Mouse (Mus musculus) hindbrain, embryonic 15.5 days (tissue): Measurements from ENCODE around the gene Npas3. TPM values are rescaled to one million over a fixed set of nuclear protein-coding genes. Genes with fewer than 3 reads are reported as not detected.

Experiments
- ATAC-seq: fragments of 200-750 bp; cut with Nextera tagmentation; 2 replicates; pipeline ENCODE4 v1.8.0; 2017; ENCODE audit warnings: low read depth, moderate number of reproducible peaks, moderate TSS enrichment; ENCODE audit not compliant: low FRiP score
- H3K27ac ChIP-seq: fragments of 300-500 bp; sonication (generic); replicated peaks from 2 replicates; pipeline ENCODE4 v1.5.1; 2015; ENCODE audit warnings: mild to moderate bottlenecking, inconsistent platforms
- H3K27me3 ChIP-seq: fragments of 300-500 bp; sonication (generic); 2 replicates; pipeline ENCODE4 v1.6.1; 2015; ENCODE audit warnings: control low read depth, inconsistent platforms
- H3K36me3 ChIP-seq: fragments of 300-500 bp; sonication (generic); 2 replicates; pipeline ENCODE4 v1.6.1; 2015; ENCODE audit warnings: control low read depth, inconsistent platforms
- H3K4me1 ChIP-seq: fragments of 300-500 bp; sonication (generic); replicated peaks from 2 replicates; pipeline ENCODE4 v1.6.1; 2015; ENCODE audit warnings: control low read depth, inconsistent platforms
- H3K4me2 ChIP-seq: fragments of 300-500 bp; sonication (generic); 2 replicates; pipeline ENCODE4 v1.6.1; 2015; ENCODE audit warnings: moderate library complexity, mild to moderate bottlenecking, inconsistent platforms
- H3K4me3 ChIP-seq: fragments of 300-500 bp; sonication (generic); 2 replicates; pipeline ENCODE4 v1.5.1; 2015; ENCODE audit warnings: mild to moderate bottlenecking, inconsistent platforms
- H3K9ac ChIP-seq: fragments of 300-500 bp; sonication (generic); 2 replicates; pipeline ENCODE4 v1.6.1; 2015; ENCODE audit warnings: inconsistent platforms
- H3K9me3 ChIP-seq: fragments of 300-500 bp; sonication (generic); 2 replicates; pipeline ENCODE4 v1.6.1; 2016; ENCODE audit warnings: control low read depth, inconsistent platforms
- WGBS: fragments of 180-500 bp; shearing (Covaris S2); methylation state at CpG from one replicate; pipeline ENCODE4 v1.1.7; 2015; 5-methylcytosine and 5-hydroxymethylcytosine counted together
- polyA plus RNA-seq: library from polyadenylated mRNA; unstranded; fragments of >200 nt; fragmentation: Nextera tagmentation; extraction: Ambion mirVana; gene quantifications from 2 replicates; pipeline ENCODE4 v1.2.1, GENCODE M21; 2015

Npas3 gene
- polyA plus RNA-seq, 1 experiment from 2014 or later: 27.1 TPM

- Histone ChIP-seq H3K36me3 (no peaks in the 10 kb centered on the region), H3K9ac (no peak overlapping the region), H3K9me3 (no peaks in the 10 kb centered on the region), H3K4me1 (no peaks in the 10 kb centered on the region), H3K27ac (no peak overlapping the region), H3K4me2 (no peak overlapping the region), H3K27me3 (no peaks in the 10 kb centered on the region), H3K4me3 (no peak overlapping the region)
- ATAC-seq: no peak
- 84% methylated on average over 5 of the region's 5 CpGs for WGBS
Observed at GRCm38 (mm10) chr12:53729275-53729674, 480.8 kb downstream of the Npas3 start.

DNA sequence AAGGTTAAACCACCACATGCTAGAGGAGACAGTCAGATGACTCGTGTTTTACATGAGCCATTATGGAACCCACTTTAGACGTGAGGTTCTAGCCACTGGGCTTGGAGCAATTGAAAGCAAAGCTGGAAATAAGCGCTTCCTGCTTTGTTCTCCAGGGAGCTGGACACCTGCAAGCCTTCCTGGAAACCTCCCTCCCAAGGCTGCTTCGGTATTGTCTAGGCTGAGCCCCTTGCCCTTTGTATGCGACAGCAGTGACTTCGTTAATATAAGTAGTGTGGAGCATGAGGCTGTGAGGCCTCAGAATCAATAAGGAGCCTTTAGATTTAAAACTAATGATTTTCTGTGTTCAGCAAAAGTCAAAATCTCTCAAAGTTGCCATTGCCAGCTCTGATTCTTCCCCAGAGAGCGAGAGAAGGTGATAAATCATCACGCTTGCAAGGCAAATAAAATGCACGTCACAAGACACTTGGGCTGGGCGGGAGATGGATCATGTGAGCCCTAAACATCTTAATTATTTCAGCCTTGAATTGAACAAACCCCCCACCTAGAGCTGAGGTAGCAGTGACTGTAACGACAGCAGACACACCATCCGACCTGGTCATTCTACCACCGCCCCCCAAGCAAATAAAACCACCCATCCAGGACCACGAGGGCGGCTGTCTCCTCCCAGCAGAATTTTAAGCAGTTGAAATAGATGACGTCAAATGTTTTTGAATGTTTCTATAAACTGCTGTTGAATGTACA, 490.2 kb downstream of the Npas3 start:
- Histone ChIP-seq H3K4me2 (no peak overlapping the region), H3K9me3 (no peaks in the 10 kb centered on the region), H3K36me3 (no peaks in the 10 kb centered on the region), H3K27me3 (no peaks in the 10 kb centered on the region), H3K9ac (no peak overlapping the region), H3K4me1 (0 out of 2 replicates have a peak, but pooled peaks cover 5% of the 10 kb centered on the region), H3K27ac (no peak overlapping the region), H3K4me3 (no peak overlapping the region)
- 0 out of 2 replicates have a peak, but pooled peaks have one; percentile 30 for ATAC-seq
- WGBS: 39% methylated on average over 16 of the region's 16 CpGs

GRCm38 (mm10) chr12:53746653-53747052, 498.2 kb downstream of the Npas3 start:
- no peak overlapping the region for H3K27ac ChIP-seq
- ATAC-seq: no peak
- WGBS: 39% methylated on average over 5 of the region's 5 CpGs
- no peak overlapping the region for H3K4me2 ChIP-seq
- no peaks in the 10 kb centered on the region for H3K36me3 ChIP-seq
- peaks cover 21% of the 10 kb centered on the region for H3K4me1 ChIP-seq
- H3K27me3 ChIP-seq: no peaks in the 10 kb centered on the region
- H3K4me3 ChIP-seq: no peak overlapping the region
- no peak overlapping the region for H3K9ac ChIP-seq
- no peaks in the 10 kb centered on the region for H3K9me3 ChIP-seq

DNA sequence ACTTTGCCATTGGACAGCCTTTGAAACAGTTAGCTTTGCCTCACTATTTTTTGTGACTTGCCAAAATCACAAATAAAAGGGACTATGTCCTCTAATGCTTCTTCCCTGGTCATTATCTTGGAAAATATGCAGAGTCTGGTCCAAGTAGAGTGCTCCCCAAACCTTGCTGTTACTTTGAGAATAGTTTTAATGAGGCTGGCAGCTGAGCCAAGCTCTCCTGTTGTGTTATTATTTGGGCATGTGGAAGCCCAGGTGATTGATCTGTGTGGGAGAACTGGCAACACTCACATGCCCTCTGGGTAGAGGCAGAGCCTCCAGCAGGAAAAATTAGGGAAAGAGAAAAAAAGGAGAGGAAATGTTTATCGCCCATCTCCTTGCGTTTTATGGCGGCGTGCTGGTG, 500.9 kb downstream of the Npas3 start:
- Histone ChIP-seq H3K4me3 (no peak overlapping the region), H3K36me3 (no peaks in the 10 kb centered on the region), H3K9me3 (no peaks in the 10 kb centered on the region), H3K27ac (0 out of 2 replicates have a peak overlapping the region, but pooled peaks have one; percentile 29), H3K27me3 (no peaks in the 10 kb centered on the region), H3K4me1 (peaks cover 46% of the 10 kb centered on the region), H3K4me2 (no peak overlapping the region), H3K9ac (no peak overlapping the region)
- WGBS: 61% methylated on average over 4 of the region's 4 CpGs
- peak; percentile 57; the same call in 1 of the 2 replicates for ATAC-seq

- ATAC-seq: no peak
- Histone ChIP-seq H3K9me3 (no peaks in the 10 kb centered on the region), H3K27me3 (no peaks in the 10 kb centered on the region), H3K27ac (peak overlapping the region; percentile 57), H3K9ac (no peak overlapping the region), H3K4me3 (no peak overlapping the region), H3K36me3 (no peaks in the 10 kb centered on the region), H3K4me1 (peaks cover 46% of the 10 kb centered on the region), H3K4me2 (no peak overlapping the region)
- WGBS: 58% methylated on average over 13 of the region's 13 CpGs
Observed at GRCm38 (mm10) chr12:53752281-53753072, 504.0 kb downstream of the Npas3 start.

GRCm38 (mm10) chr12:53753368-53753937, 505.0 kb downstream of the Npas3 start:
- Histone ChIP-seq H3K36me3 (no peaks in the 10 kb centered on the region), H3K4me3 (no peak overlapping the region), H3K27ac (peak overlapping the region; percentile 57), H3K9me3 (no peaks in the 10 kb centered on the region), H3K9ac (no peak overlapping the region), H3K4me1 (peaks cover 49% of the 10 kb centered on the region), H3K27me3 (no peaks in the 10 kb centered on the region), H3K4me2 (peak overlapping the region; percentile 32)
- peak; percentile 21; the same call in 1 of the 2 replicates for ATAC-seq
- 26% methylated on average over 13 of the region's 13 CpGs for WGBS

DNA sequence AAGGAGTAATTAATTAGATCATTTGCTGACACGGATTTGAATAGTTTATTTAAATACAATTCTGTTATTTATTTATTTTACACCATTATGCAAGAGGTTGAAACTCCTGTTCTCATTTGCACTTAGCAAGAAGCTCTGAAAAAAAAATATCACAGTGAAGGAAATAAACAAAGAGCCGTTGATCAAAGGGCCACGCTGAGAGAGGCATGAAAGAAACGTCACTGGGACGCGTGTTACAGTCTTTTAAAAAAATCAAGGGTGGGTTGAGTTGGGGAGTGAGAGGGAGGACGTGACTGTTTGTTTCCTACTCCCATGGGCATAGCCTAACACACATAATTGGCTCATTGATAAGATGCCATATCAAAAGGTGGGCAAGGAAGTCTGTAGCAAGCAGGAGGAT, 505.8 kb downstream of the Npas3 start:
- Histone ChIP-seq H3K36me3 (no peaks in the 10 kb centered on the region), H3K4me3 (no peak overlapping the region), H3K9me3 (no peaks in the 10 kb centered on the region), H3K4me2 (no peak overlapping the region), H3K9ac (no peak overlapping the region), H3K27ac (no peak overlapping the region), H3K4me1 (peaks cover 56% of the 10 kb centered on the region), H3K27me3 (no peaks in the 10 kb centered on the region)
- no peak for ATAC-seq
- WGBS: 19% methylated on average over 7 of the region's 7 CpGs

- Histone ChIP-seq H3K27ac (no peak overlapping the region), H3K4me2 (no peak overlapping the region), H3K27me3 (no peaks in the 10 kb centered on the region), H3K36me3 (no peaks in the 10 kb centered on the region), H3K4me3 (no peak overlapping the region), H3K9ac (no peak overlapping the region), H3K9me3 (no peaks in the 10 kb centered on the region), H3K4me1 (peaks cover 35% of the 10 kb centered on the region)
- ATAC-seq: no peak
- 69% methylated on average over 6 of the region's 6 CpGs for WGBS
Observed at GRCm38 (mm10) chr12:53757631-53758030, 509.2 kb downstream of the Npas3 start.

DNA sequence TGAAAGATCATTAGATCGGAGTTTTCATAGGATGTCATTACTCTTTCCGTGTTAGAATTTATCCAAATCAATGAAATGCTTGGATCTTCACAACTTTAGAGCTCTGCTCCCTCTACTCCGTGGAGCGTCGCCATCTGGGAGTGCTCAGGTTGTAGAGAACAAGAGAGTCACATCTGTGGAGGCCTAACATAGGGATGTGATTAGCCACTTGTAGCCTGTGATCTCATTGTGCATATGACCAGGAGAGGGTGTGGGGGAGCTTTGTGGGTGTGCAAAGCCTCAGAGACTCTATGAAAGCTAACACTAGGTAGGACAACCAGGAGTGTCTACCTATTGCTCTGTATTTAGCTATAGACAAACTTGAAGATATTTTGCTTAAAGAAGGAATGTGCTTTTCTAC, 509.9 kb downstream of the Npas3 start:
- 84% methylated on average over 5 of the region's 5 CpGs for WGBS
- no peaks in the 10 kb centered on the region for H3K27me3 ChIP-seq
- H3K4me3 ChIP-seq: no peak overlapping the region
- H3K9ac ChIP-seq: no peak overlapping the region
- peaks cover 28% of the 10 kb centered on the region for H3K4me1 ChIP-seq
- H3K27ac ChIP-seq: no peak overlapping the region; the same call in 1 of the 2 replicates
- H3K4me2 ChIP-seq: no peak overlapping the region
- no peak for ATAC-seq
- H3K9me3 ChIP-seq: no peaks in the 10 kb centered on the region
- no peaks in the 10 kb centered on the region for H3K36me3 ChIP-seq

DNA sequence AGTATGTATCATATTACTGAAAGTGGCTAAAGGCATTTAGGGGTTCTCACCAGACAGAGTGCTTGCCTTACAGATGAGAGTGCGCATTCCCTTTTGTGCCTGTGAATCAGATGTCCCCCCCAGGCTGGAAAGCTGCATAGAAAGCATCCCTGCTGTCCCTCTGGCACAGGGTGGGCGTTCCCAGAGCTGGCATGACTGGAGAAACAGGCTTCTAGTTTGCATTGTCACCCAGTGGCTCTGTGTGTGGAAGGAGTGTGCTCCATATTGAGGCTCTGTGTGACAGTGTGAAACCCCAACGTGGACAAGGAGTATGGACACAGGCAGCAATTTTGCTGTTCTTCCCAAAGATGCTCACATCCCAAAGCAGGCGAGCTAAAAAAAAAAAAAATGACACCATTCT, 515.7 kb downstream of the Npas3 start:
- no peaks in the 10 kb centered on the region for H3K9me3 ChIP-seq
- no peak overlapping the region for H3K9ac ChIP-seq
- no peak overlapping the region for H3K4me2 ChIP-seq
- H3K4me1 ChIP-seq: peaks cover 18% of the 10 kb centered on the region
- WGBS: 54% methylated on average over 4 of the region's 4 CpGs
- no peak overlapping the region for H3K4me3 ChIP-seq
- H3K27ac ChIP-seq: no peak overlapping the region
- H3K27me3 ChIP-seq: no peaks in the 10 kb centered on the region
- no peak for ATAC-seq
- no peaks in the 10 kb centered on the region for H3K36me3 ChIP-seq

- H3K9me3 ChIP-seq: no peaks in the 10 kb centered on the region
- no peak overlapping the region for H3K4me2 ChIP-seq
- H3K9ac ChIP-seq: no peak overlapping the region
- WGBS: 73% methylated on average over 11 of the region's 11 CpGs
- ATAC-seq: no peak
- no peak overlapping the region for H3K4me3 ChIP-seq
- peaks cover 27% of the 10 kb centered on the region for H3K4me1 ChIP-seq
- H3K27me3 ChIP-seq: no peaks in the 10 kb centered on the region
- no peaks in the 10 kb centered on the region for H3K36me3 ChIP-seq
- no peak overlapping the region for H3K27ac ChIP-seq
Observed at GRCm38 (mm10) chr12:53768392-53768791, 519.9 kb downstream of the Npas3 start.

- Histone ChIP-seq H3K27me3 (no peaks in the 10 kb centered on the region), H3K4me2 (no peak overlapping the region), H3K36me3 (no peaks in the 10 kb centered on the region), H3K27ac (0 out of 2 replicates have a peak overlapping the region, but pooled peaks have one; percentile 25), H3K4me1 (peaks cover 23% of the 10 kb centered on the region), H3K9ac (no peak overlapping the region), H3K4me3 (no peak overlapping the region), H3K9me3 (no peaks in the 10 kb centered on the region)
- peak; percentile 62 for ATAC-seq
- WGBS: 60% methylated on average over 14 of the region's 14 CpGs
Observed at GRCm38 (mm10) chr12:53771394-53771936, 523.0 kb downstream of the Npas3 start.
